Mouse (Mus musculus) liver, embryonic 14.5 days (tissue): Measurements from ENCODE around the gene Ier3.

ENCODE experiments used
- CTCF ChIP-seq: IDR thresholded peaks from 2 replicates; pipeline ENCODE4 v1.5.1; 2016; ENCODE audit warnings: antibody characterized with exemption, low read depth, control low read depth
- EP300 ChIP-seq: IDR thresholded peaks from 2 replicates; pipeline ENCODE4 v1.6.1; 2016; ENCODE audit warnings: antibody characterized with exemption, low read depth

DNA sequence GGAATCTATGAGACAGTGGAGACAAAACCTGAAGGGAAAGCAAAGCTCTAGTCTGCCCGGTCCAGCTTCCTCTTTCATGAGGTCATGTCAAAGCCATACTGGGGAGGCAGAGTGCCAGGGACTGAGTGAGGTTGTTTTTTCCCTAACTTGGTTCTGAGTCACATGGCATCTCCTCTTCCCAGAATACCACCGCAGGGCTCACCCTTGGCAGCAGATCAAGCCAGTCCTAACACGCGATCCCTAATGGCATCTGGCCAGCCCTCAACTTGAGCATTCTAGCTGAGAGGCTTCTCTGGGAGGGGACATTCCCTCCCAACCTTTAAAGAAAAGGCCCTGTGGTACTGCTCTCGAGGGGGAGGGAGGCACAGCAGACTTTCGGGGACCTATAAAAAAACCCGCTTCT lies 8.2 kb upstream of the Ier3 start:
- TF ChIP-seq CTCF: no peak
- TF ChIP-seq EP300: no peak
